Mouse (Mus musculus): ENCODE measurements at regions not wholly inside any gene's neighbourhood (a gene's known extent, or its start where the extent isn't known, plus 50 kb on each side); places are given as distances from the start of the nearest gene placed in this dataset.
"Not testable (repeated sequence)": the region's sequence is repeated elsewhere in the genome, so short reads cannot be mapped to it uniquely, and the experiment has no call there.

GRCm38 (mm10) chr6:53233777-53234176 is 53.3 kb upstream of the Creb5 start:
- no peak for DNase-seq (ENCODE audit: low spot score)

GRCm38 (mm10) chr6:53232616-53233015 is 54.5 kb upstream of the Creb5 start:
- DNase-seq (ENCODE audit: low spot score) = no peak

GRCm38 (mm10) chr6:53229350-53229749 is 57.7 kb upstream of the Creb5 start:
- DNase-seq (ENCODE audit: low spot score) = no peak

DNA sequence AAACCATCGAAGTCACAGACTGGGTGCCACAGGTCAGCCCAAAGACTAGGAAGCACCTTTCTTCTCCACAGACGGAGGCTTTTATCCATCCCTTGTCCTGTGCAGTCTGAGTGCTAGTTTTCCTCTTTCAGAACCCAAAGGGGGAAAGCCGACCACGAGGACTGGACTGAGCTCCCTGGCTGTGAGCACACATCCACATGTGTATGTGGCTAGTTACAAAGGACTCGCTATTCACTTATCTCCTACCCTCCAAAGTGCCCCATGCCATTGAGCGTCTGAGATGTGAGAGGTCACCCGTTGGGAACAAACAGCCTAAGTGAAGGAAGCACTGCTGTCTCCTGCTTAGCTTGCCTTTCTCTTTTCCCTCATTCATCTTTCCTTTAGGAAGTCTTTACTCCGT is 65.0 kb upstream of the Creb5 start:
- no peak for DNase-seq (ENCODE audit: low spot score)

DNA sequence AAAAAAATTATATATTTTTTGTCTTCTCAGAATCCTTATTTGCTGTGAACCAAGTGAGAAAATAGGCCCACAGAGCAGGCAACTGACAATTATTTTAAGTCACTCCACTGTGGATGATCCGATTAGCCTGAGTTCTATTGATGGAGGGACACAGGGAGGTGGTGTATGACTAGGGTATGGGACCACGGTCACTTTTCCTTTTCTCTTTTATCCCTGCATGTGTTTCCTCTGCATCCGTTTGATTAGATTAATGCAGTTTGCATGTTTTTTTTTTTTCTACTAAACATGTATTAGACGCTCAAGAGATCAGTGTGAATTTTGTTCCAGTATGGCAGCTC is 65.4 kb upstream of the Creb5 start:
- no peak for DNase-seq (ENCODE audit: low spot score)

GRCm38 (mm10) chr6:53220784-53221667 is 66.0 kb upstream of the Creb5 start:
- DNase-seq (ENCODE audit: low spot score) = no peak

- DNase-seq (ENCODE audit: low spot score) = peak; percentile 18
Measured at GRCm38 (mm10) chr6:53218871-53219286, 68.2 kb upstream of the Creb5 start.

DNA sequence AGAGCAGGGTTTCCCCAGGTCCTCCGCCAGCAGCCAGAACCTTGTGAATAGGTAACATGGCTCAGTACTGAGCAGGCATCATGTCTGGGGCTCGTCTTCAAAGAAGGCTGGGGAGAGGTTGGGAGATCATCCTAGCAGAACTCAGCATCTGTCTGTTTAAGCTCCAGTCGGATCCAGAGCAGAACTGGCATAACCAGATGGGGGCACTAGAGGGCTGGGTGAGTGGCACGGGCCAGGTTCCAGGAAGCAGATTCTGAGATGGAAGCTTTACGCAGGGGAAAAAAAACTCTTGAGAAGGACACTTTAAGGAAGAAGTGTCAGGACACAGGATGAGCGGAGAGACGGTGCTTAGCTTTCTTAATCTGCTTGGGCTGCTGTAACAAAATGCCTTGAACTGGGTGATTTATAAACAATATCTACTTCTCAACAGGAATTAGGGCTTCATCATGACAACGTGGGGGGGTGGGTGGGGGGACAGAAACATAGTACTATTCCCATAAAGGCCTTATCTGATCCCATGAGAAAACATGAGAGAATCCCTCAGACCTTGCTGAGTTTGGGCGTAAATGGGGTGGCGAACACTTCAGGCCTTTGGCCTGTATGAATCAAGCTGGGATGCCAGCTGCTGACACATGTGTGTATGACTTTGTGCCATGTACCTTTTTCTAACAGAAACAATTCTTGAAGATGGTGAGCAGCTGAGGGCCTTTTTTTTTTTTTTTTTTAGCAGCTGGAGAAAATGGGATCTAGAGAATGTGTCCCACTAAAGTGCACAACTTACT is 69.6 kb upstream of the Creb5 start:
- DNase-seq (ENCODE audit: low spot score) = peak; percentile 43

DNA sequence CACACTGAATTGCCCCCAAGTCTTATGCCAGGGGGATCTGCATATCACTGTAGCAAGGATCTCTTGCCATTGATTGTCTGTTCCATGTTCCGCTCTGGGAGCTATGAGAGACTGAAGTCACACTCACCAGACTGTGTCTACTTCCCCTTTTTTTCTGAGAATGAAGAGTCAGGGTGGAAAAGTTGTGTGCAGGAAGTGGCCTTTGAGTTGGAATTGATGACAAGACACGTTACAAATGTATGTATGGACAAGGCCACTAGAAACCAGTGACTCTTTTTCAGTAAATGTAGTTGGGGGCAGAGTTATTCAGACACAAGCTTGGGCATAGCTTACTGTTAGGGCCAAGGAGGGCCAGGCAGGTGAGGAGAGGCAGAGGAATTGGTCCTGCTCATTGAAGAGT is 70.4 kb upstream of the Creb5 start:
- no peak for DNase-seq (ENCODE audit: low spot score)

DNA sequence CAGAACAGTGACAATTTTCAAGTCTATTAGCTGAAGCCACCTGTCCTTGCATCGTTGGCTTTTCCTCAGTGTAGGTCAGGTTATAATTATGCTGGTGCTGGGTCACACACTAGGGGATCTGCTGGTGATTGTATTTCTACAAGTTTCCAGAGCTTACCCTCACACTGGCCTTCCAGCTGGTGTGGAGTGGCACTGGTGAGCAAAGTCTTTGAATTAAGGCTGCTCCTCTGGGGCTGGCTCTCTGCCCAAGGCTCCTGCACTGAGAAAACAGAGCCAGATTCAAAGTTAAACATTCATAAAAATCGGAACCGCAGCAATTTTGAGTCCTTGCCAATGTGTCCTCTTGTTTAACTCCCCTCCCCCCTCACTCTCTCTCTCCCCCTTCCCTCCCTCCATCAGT is 75.7 kb upstream of the Creb5 start:
- peak; percentile 13 for DNase-seq (ENCODE audit: low spot score)

DNA sequence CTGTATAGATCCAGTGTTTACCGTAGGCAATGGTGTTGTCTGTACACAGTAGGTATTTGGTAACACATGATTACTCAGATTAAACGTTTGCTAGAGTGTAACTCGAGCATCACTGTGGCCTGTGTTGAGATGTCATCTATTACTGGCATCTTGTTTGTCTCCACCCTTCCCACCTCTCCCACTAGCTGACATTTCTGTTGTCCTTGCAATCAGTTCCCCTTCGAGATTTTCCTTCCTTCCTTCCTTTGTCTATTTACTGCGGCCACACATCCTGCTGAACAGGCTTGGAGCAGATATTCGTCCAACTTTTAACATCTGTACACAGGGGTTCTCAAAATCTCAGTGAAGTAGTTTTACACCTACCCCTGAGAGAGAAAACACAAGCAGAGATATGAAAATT is 77.7 kb upstream of the Creb5 start:
- DNase-seq (ENCODE audit: low spot score) = no peak

GRCm38 (mm10) chr6:53208474-53208873 is 78.6 kb upstream of the Creb5 start:
- no peak for DNase-seq (ENCODE audit: low spot score)

GRCm38 (mm10) chr6:53207781-53208180 is 79.3 kb upstream of the Creb5 start:
- DNase-seq (ENCODE audit: low spot score) = no peak

- DNase-seq (ENCODE audit: low spot score) = no peak
Measured at GRCm38 (mm10) chr6:53207361-53207760, 79.7 kb upstream of the Creb5 start.

- DNase-seq (ENCODE audit: low spot score) = no peak
Measured at GRCm38 (mm10) chr6:53201281-53201956, 85.7 kb upstream of the Creb5 start.

DNA sequence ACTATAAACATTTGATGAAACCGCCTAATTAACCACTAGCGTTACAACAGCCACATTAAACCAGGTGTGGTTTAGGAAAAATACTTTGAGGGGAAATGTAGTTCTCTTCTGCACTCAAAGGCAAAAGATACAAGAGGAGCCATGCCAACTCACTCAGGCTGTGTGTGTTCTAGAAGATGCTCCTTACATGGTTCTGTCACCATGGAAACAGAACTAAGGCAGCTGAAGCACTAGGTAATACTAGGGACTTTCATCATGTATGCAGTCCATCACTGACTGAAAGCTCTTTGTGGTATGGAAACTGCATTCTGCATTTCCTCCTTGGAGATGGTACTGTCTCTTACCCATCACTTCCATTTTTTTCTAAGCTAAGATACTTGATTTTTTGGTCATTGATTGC is 87.6 kb upstream of the Creb5 start:
- DNase-seq (ENCODE audit: low spot score) = no peak

DNA sequence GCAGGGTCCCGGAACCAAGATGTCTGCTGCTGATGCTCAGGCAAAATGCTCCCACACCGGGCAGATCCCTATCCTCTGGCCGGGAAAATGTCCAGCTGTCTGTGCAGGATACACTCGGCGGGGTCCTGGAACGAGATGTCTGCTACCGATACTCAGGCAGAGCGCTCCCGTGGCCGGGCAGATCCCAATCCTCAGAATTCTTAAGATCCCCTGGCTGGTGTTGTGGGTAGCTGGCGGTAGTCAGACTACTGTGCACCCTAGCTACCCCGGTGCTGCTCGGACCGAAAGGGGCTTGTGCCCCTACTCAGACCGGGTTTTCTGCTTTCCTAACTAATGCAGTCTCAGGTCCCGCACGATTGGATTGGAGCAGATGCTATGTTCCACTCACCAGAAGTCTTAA is 104.9 kb upstream of the Creb5 start:
- not testable (repeated sequence) for DNase-seq (ENCODE audit: low spot score)

GRCm38 (mm10) chr6:53164423-53164841 is 96.0 kb upstream of the Jazf1 start:
- peak; percentile 20 for DNase-seq (ENCODE audit: low spot score)

DNA sequence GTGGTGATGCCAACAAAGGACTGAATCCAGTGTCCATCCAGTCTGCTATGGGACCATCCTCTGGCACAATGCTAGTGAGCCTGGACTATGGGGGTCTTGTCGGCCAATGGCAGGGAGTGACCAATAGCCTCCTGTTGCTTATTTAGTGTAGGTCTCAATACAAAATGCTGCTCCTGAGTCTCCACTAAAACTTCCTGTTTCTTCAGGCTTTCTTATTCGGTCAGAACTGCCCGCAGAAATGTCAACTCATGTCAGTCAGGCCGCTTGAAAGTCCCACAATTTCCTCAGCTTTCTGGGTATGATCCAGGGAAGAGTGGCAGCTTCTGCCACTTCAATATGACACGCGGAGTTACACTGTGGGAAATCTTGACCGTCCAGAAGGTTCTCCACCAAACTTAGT is 94.7 kb upstream of the Jazf1 start:
- no peak for DNase-seq (ENCODE audit: low spot score)

GRCm38 (mm10) chr6:53161627-53162026 is 93.2 kb upstream of the Jazf1 start:
- no peak for DNase-seq (ENCODE audit: low spot score)

DNA sequence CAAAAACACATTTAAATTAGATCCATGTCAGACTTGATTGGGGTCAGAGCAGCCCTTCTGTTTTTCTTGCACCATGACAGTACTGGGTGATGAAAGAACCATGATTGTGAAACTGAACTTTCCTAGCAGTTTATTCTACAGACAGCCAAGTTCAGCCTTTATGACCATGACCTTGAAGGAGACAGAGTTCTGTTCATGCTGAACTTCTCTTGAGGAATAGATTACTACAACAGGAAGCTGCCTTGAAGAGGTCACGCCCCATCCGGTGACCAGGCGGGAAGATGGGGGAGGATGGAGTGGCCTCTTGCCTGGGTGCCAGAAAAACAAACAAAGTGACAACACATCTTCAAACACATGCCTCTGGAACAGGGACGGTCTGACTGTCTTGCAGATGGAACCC is 86.2 kb upstream of the Jazf1 start:
- DNase-seq (ENCODE audit: low spot score) = peak; percentile 72

- no peak for DNase-seq (ENCODE audit: low spot score)
Measured at GRCm38 (mm10) chr6:53147478-53147877, 79.0 kb upstream of the Jazf1 start.
